Mouse (Mus musculus): ENCODE data around the gene Ccser1. TPM values are rescaled to one million over a fixed set of nuclear protein-coding genes. Genes with fewer than 3 reads are reported as not detected.

The Ccser1 gene
- polyA plus RNA-seq, 1 experiment from 2014 or later, result 10.8 TPM

DNA sequence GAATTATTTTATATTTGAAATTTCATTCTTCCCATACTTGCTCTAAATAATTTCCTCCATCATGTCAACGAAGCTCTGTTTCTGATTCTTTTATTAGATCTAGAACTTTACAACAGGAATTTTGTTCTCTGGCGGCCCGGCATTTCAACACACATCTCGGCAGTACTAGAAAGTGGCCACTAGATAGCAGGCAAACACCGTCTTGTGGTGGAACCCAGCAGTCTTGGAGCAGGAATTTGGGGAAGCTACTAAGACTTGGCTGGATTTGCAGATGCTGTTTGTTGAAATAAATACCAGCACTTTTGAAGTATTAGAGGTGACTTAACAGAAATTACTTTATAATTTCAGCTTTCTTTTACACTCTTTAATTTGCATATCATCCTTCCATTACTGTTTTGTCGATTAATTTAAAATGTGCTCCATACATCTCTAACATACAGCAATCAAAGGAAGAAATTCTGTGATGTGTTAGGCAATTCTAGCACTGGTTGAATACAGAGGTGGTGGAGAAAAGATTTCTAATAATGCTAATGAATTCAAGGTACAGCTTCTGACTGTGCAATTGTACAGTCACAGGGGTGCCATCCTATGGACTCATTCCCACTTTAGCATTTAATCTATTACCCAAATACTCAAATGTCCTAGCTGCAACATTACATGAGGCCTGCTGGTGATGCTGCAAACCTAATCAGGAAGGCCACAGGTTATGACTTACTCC is 135.9 kb downstream of the Ccser1 start:
- 24% methylated on average over 6 of the region's 6 CpGs for WGBS
- no peak overlapping the region for H3K4me2 ChIP-seq (ENCODE audit: low read depth, severe bottlenecking)
- no peaks in the 10 kb centered on the region for H3K4me1 ChIP-seq (ENCODE audit: control insufficient read depth, insufficient read depth, low read length)
- peaks cover 2% of the 10 kb centered on the region; the same call in 1 of the 2 replicates for H3K36me3 ChIP-seq (ENCODE audit: control insufficient read depth, insufficient read depth, low read length)
- no peak overlapping the region for H3K27ac ChIP-seq (replicated peaks; ENCODE audit: low read depth, low read length)
- H3K9ac ChIP-seq (ENCODE audit: low read length), result no peak overlapping the region
- H3K9me3 ChIP-seq (ENCODE audit: control insufficient read depth, low read length), result no peaks in the 10 kb centered on the region
- H3K4me3 ChIP-seq (ENCODE audit: low read depth, low read length), result no peak overlapping the region
- DNase-seq (ENCODE audit: low spot score) (peak; percentile 60), ATAC-seq (ENCODE audit: insufficient number of reproducible peaks, low FRiP score, low TSS enrichment, low read depth) (no peak)
- no peaks in the 10 kb centered on the region for H3K27me3 ChIP-seq (ENCODE audit: control insufficient read depth, insufficient read depth, low read length)

DNA sequence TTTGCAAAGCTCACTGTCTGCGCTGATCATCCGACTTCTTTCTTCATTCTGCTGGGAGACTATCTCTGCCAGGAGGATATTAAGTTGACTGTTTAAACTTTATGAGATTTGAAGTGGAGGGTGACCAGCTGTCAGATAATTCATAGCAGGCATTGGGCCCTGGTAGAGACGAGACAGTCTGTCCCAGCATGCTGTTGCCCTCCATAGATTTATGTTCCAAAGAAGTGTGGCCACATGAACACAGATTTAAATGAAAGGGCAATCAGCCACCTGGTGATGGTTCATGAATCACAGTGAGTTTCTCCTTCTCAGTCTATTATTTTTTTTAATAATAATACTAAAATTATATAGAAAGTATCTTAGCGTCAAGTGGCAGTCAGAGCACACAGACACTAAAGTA is 140.7 kb downstream of the Ccser1 start:
- Histone ChIP-seq H3K9ac (ENCODE audit: low read length) (no peak overlapping the region), H3K27me3 (ENCODE audit: control insufficient read depth, insufficient read depth, low read length) (no peaks in the 10 kb centered on the region), H3K4me1 (ENCODE audit: control insufficient read depth, insufficient read depth, low read length) (no peaks in the 10 kb centered on the region), H3K27ac (replicated peaks; ENCODE audit: low read depth, low read length) (no peak overlapping the region), H3K4me3 (ENCODE audit: low read depth, low read length) (no peak overlapping the region), H3K36me3 (ENCODE audit: control insufficient read depth, insufficient read depth, low read length) (no peaks in the 10 kb centered on the region), H3K4me2 (ENCODE audit: low read depth, severe bottlenecking) (no peak overlapping the region), H3K9me3 (ENCODE audit: control insufficient read depth, low read length) (no peaks in the 10 kb centered on the region)
- no peak for ATAC-seq (ENCODE audit: insufficient number of reproducible peaks, low FRiP score, low TSS enrichment, low read depth)
- no peak for DNase-seq (ENCODE audit: low spot score)
- 66% methylated on average over 4 of the region's 4 CpGs for WGBS

DNA sequence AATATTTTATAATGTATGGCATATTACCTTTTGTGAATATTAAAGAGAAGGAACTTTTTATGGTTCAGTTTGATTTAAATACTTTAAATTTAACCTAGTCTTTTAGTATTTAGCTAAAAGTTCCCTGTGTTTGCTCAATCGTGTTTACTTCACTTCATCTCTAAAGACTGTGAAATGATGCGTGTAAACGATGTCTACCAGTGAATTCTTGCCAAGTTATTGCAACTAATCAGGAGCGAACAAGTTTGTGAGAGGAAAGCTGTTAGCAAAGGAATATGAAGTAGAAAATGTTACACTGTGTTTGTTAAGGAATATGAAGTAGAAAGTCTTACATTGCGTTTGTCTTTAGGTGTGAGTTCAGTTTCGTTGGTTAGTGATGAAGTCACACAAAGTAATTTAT is 142.2 kb downstream of the Ccser1 start:
- Histone ChIP-seq H3K36me3 (ENCODE audit: control insufficient read depth, insufficient read depth, low read length) (no peaks in the 10 kb centered on the region), H3K4me1 (ENCODE audit: control insufficient read depth, insufficient read depth, low read length) (no peaks in the 10 kb centered on the region), H3K4me3 (ENCODE audit: low read depth, low read length) (no peak overlapping the region), H3K27me3 (ENCODE audit: control insufficient read depth, insufficient read depth, low read length) (no peaks in the 10 kb centered on the region), H3K9ac (ENCODE audit: low read length) (no peak overlapping the region), H3K27ac (replicated peaks; ENCODE audit: low read depth, low read length) (no peak overlapping the region), H3K9me3 (ENCODE audit: control insufficient read depth, low read length) (no peaks in the 10 kb centered on the region), H3K4me2 (ENCODE audit: low read depth, severe bottlenecking) (no peak overlapping the region)
- DNase-seq (ENCODE audit: low spot score) (no peak), ATAC-seq (ENCODE audit: insufficient number of reproducible peaks, low FRiP score, low TSS enrichment, low read depth) (no peak)
- 91% methylated on average over 6 of the region's 6 CpGs for WGBS

DNA sequence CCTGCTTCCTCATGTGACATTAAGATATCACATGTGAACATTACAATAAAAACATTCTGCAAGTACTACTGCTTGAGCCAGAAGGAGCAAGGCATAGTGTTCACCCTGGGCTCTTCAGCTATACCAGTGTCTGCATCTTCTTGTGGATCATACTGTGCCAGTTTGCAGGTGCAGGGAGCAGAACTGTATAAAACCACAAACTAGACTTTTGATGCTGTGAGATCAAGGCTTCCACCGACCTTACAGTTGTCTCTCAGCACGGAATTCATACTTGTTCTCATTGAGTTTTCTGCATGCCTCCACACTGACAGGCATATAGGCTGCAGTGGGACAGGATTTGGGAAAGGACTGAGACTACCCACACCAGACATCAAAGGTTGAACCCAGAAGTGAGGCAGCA is 146.0 kb downstream of the Ccser1 start:
- no peak overlapping the region for H3K9ac ChIP-seq (ENCODE audit: low read length)
- no peak overlapping the region for H3K4me2 ChIP-seq (ENCODE audit: low read depth, severe bottlenecking)
- no peaks in the 10 kb centered on the region for H3K27me3 ChIP-seq (ENCODE audit: control insufficient read depth, insufficient read depth, low read length)
- no peak overlapping the region for H3K27ac ChIP-seq (replicated peaks; ENCODE audit: low read depth, low read length)
- no peak for DNase-seq (ENCODE audit: low spot score)
- no peaks in the 10 kb centered on the region for H3K36me3 ChIP-seq (ENCODE audit: control insufficient read depth, insufficient read depth, low read length)
- H3K9me3 ChIP-seq (ENCODE audit: control insufficient read depth, low read length), result no peaks in the 10 kb centered on the region
- WGBS, result 95% methylated on average over 2 of the region's 2 CpGs
- H3K4me1 ChIP-seq (ENCODE audit: control insufficient read depth, insufficient read depth, low read length), result no peaks in the 10 kb centered on the region
- H3K4me3 ChIP-seq (ENCODE audit: low read depth, low read length), result no peak overlapping the region
- no peak for ATAC-seq (ENCODE audit: insufficient number of reproducible peaks, low FRiP score, low TSS enrichment, low read depth)

DNA sequence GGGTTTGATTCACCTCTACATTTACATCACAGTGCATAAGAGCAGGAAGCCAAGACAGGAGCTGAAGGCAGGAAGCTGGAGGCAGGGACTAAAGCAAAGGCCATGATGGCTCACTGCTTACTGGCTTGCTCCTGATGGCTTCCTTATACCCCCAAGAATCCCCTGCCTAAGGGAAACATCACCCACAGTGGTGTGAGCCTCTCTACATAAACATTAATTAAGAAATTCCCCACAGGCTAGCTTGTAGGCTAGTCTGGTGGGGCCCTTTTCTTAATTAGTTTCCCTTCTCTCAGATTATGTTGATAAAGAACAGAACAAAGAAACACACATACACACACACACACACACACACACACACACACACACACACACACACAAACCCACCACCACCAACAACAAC is 148.9 kb downstream of the Ccser1 start:
- Histone ChIP-seq H3K9ac (ENCODE audit: low read length) (no peak overlapping the region), H3K27me3 (ENCODE audit: control insufficient read depth, insufficient read depth, low read length) (no peaks in the 10 kb centered on the region), H3K4me1 (ENCODE audit: control insufficient read depth, insufficient read depth, low read length) (no peaks in the 10 kb centered on the region), H3K36me3 (ENCODE audit: control insufficient read depth, insufficient read depth, low read length) (no peaks in the 10 kb centered on the region), H3K9me3 (ENCODE audit: control insufficient read depth, low read length) (no peaks in the 10 kb centered on the region), H3K4me3 (ENCODE audit: low read depth, low read length) (no peak overlapping the region), H3K4me2 (ENCODE audit: low read depth, severe bottlenecking) (no peak overlapping the region), H3K27ac (replicated peaks; ENCODE audit: low read depth, low read length) (no peak overlapping the region)
- DNase-seq (ENCODE audit: low spot score) (no peak), ATAC-seq (ENCODE audit: insufficient number of reproducible peaks, low FRiP score, low TSS enrichment, low read depth) (no peak)

DNA sequence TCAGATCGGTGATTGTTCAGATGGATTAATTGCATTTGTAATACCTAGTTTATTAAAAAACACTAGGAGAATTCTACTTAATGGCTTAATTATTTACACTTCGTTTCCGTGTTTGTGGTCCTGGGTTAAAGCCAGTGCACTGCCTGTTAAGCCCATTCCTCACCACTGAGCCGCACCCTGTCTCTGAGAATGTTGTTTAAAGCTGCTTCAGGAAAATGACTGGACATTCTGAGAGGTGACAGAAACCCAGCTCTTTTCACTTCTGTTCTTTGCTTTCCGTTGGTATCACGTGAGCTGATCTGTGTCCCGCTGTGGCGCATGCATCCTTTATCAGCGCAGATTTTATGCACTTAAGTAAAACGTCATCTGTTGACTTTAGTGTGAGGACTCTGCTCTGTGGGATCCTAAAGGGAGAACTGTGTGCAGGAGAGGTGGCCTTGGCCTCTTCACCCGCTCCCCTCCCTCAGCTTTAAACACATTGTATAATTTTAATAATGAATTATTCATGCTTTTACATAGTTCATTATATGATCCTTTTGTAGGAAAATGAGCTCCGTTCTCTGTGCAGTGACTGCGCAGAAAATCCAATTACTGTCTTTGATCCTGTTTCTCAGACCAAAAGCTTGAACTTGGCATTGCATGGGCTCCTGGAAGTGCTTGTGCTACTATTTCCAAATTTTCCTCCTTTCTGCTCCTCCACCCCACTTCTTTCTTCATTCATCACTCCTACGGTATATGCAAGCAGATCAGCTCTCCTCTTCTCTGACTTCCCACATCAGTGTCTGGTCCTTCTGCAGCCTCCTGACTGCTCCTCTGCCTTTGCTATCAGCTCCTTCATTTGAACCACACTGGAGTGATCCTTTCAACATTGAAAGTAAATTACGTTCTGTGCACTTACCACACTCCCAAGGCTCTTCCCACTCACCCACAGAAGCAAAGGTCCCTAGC is 149.7 kb downstream of the Ccser1 start:
- WGBS, result 85% methylated on average over 15 of the region's 15 CpGs

DNA sequence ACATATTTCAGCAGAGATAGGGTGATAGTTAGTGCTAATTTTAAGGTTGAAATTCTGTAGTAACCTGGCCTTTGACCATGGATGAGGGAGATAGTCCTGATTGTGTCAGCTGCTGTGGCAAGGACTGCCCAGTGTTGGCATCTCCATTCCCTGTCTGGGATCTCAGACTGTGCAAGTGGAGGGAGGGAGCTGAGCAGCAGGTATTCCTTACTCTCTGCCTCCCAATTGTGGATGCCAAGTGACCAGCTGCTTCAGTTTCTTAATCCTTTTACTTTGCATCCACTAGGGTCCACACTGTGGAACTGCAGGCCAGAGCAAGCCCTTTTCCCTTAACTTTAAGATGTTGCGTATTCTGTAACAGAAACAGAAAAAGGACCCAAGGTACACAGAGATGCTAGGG is 154.3 kb downstream of the Ccser1 start:
- Histone ChIP-seq H3K4me1 (ENCODE audit: control insufficient read depth, insufficient read depth, low read length) (no peaks in the 10 kb centered on the region), H3K9ac (ENCODE audit: low read length) (no peak overlapping the region), H3K4me3 (ENCODE audit: low read depth, low read length) (no peak overlapping the region), H3K27ac (replicated peaks; ENCODE audit: low read depth, low read length) (no peak overlapping the region), H3K27me3 (ENCODE audit: control insufficient read depth, insufficient read depth, low read length) (no peaks in the 10 kb centered on the region), H3K36me3 (ENCODE audit: control insufficient read depth, insufficient read depth, low read length) (no peaks in the 10 kb centered on the region), H3K9me3 (ENCODE audit: control insufficient read depth, low read length) (no peaks in the 10 kb centered on the region), H3K4me2 (ENCODE audit: low read depth, severe bottlenecking) (no peak overlapping the region)
- ATAC-seq (ENCODE audit: insufficient number of reproducible peaks, low FRiP score, low TSS enrichment, low read depth) (no peak), DNase-seq (ENCODE audit: low spot score) (no peak)
- 94% methylated on average over 1 of the region's 1 CpGs for WGBS

More for the DNA sequence above, 149.7 kb downstream of the Ccser1 start:
- Histone ChIP-seq H3K9ac (ENCODE audit: low read length) (no peak overlapping the region), H3K36me3 (ENCODE audit: control insufficient read depth, insufficient read depth, low read length) (no peaks in the 10 kb centered on the region), H3K9me3 (ENCODE audit: control insufficient read depth, low read length) (no peaks in the 10 kb centered on the region), H3K27me3 (ENCODE audit: control insufficient read depth, insufficient read depth, low read length) (no peaks in the 10 kb centered on the region), H3K4me2 (ENCODE audit: low read depth, severe bottlenecking) (no peak overlapping the region), H3K4me3 (ENCODE audit: low read depth, low read length) (no peak overlapping the region), H3K27ac (replicated peaks; ENCODE audit: low read depth, low read length) (no peak overlapping the region), H3K4me1 (ENCODE audit: control insufficient read depth, insufficient read depth, low read length) (no peaks in the 10 kb centered on the region)
- ATAC-seq (ENCODE audit: insufficient number of reproducible peaks, low FRiP score, low TSS enrichment, low read depth) (no peak), DNase-seq (ENCODE audit: low spot score) (no peak)

DNA sequence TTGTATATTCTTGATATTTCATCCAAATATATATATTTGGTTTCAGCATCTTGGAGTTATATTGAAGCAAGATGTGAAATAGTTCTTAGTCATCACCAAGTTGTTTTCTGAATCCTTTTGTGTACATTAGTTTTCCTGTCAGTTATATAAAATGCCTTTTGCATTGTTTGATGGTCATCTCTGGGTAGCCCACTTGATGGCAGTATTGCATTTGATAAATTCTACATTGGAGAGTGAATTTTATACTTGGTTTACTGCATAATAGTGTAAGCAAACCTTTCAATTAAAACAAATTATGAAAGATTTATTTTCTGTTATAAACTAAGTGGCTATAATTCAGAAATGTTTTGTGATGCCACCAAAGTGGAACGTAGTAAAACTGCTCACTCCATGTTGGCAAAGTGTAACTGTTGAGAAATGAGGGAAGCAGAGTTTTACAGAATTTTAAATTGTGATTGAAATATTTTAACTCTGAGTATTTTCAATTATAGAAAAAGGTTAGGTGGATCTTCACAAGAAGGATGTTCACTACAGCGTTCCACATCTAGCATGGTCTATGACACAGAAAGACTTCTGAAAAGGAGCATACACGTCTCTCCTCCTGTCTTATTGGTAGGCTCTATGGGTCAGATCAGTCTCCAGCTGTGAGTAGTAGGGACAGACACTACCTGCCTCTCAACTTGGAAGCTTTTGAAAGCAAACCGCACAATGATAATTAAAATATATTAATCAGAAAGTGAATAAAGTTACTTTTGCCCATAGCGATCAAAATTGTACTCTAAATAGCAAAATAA is 167.1 kb downstream of the Ccser1 start:
- H3K36me3 ChIP-seq (ENCODE audit: control insufficient read depth, insufficient read depth, low read length), result no peaks in the 10 kb centered on the region
- 75% methylated on average over 5 of the region's 5 CpGs for WGBS
- H3K4me1 ChIP-seq (ENCODE audit: control insufficient read depth, insufficient read depth, low read length), result no peaks in the 10 kb centered on the region
- H3K27me3 ChIP-seq (ENCODE audit: control insufficient read depth, insufficient read depth, low read length), result no peaks in the 10 kb centered on the region
- H3K9me3 ChIP-seq (ENCODE audit: control insufficient read depth, low read length), result no peaks in the 10 kb centered on the region
- no peak for DNase-seq (ENCODE audit: low spot score)
- no peak overlapping the region for H3K9ac ChIP-seq (ENCODE audit: low read length)
- no peak for ATAC-seq (ENCODE audit: insufficient number of reproducible peaks, low FRiP score, low TSS enrichment, low read depth)
- H3K4me3 ChIP-seq (ENCODE audit: low read depth, low read length), result no peak overlapping the region
- H3K27ac ChIP-seq (replicated peaks; ENCODE audit: low read depth, low read length), result no peak overlapping the region
- H3K4me2 ChIP-seq (ENCODE audit: low read depth, severe bottlenecking), result no peak overlapping the region
